Mouse (Mus musculus) frontal cortex, postnatal 25 days (tissue): ENCODE results near the gene Tgfb3.

ENCODE experiments used
- DNase-seq, 2 experiments: peaks; one replicate each; pipeline ENCODE4 v3.0.0; 2022; ENCODE audit warnings: low spot score in 2 of 2

Tgfb3 gene

DNA sequence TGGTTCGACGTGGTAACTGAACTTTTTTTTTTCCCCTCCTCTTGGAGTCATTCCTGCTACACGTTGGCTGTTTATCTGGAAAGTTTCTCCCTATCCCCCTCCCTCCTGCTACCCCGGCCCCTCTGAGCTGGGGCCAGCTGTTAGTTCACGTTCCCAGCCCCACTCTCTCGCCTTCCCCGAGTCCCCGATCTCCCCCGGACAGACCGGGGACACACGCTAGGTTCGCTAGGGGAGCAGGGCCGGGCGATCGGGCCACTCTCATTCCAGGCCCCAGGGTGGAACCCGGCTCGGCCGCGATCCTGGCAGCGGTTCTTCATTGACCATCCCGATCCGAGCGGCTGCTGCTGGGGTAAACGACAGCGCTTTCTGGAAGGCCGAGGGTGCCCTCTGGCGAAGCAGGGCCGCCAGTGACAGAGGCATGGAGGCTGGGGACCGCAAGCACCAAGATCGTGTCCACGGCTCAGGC lies 394 bp upstream of the Tgfb3 start:
- peak; percentile 87 to 89 for DNase-seq

DNA sequence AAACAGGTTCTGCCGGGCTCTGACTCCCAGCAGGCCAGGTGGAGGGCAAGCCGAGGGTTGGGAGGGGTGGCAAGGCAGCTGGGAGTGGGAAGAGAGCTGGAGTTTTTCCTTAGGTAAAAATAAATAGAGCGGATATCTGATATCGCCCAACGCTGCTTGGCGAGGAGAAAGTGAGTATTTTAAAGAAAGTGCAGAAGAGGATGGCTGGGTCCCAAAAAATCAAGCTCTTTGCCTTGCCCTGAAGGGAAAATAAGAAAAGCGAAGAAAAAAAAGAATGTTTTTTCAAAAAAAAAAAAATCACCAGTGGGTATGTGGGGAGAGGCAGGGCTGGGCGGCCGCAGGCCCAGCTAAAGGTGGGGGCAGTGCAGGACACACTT lies 677 bp downstream of the Tgfb3 start:
- DNase-seq, result no peak

DNA sequence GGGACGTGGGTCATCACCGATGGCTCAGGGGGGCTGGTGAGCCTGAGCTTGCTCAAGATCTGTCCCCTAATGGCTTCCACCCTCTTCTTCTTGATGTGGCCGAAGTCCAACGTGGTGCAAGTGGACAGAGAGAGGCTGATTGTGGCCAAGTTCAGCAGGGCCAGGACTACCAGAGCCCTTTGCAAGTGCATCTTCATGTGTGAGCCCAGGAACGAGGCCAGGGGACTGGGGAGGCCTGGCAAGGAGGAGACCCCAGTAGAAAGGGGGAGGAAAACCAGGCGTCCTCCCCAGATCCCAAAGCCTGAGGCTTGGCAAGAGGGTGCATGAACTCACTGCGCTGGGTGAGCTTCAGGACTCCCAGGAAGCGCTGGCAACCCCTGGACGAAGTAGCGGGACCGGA lies 1.1 kb downstream of the Tgfb3 start:
- DNase-seq, result no peak

DNA sequence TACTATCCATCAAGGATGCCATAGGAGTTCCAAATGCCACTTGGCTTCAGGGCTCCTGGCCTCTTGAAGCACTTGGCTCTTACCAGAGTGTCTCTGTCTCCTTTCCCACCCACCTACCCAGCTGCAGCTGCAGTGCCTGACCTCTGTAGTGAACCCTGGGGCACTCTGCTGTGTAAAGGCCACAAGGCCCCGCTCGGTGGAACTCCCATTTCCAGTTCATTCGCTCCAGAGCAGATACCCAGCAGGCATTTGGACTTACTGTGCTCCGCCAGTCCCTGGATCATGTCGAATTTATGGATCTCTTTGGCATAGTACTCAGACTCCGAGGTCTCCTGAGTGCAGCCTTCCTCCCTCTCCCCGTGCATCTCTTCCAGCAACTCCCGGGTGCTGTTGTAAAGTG lies 1.5 kb downstream of the Tgfb3 start:
- DNase-seq, result no peak

DNA sequence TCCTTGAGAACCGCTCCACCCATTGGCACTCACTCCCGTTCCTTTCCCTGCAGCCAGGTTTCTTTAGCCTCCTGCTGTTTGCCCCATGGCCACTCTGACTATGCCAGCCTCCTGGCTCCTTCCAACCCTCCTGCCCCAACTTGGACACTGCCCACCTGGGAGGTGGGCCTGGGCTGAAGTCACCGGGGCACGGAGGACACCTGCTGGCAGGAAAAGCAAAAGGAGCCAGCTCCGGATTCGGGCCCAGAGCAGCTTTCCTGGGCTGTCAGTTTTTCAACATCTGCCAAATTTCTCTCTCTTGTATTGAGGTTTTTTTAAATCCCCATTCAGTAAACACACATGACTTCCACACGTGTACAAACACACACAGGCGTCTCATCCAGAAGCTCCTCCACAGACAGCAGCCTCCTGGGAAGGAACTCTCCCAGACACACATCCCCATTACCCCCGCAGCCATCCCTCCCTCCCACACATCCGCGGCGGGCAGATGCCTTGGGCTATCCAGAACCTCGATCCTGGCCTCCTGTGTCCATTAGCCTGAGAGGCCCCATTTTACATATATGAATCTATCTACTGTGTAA lies 2.4 kb downstream of the Tgfb3 start:
- peak in 1 of 2 experiments; percentile 25 for DNase-seq

DNA sequence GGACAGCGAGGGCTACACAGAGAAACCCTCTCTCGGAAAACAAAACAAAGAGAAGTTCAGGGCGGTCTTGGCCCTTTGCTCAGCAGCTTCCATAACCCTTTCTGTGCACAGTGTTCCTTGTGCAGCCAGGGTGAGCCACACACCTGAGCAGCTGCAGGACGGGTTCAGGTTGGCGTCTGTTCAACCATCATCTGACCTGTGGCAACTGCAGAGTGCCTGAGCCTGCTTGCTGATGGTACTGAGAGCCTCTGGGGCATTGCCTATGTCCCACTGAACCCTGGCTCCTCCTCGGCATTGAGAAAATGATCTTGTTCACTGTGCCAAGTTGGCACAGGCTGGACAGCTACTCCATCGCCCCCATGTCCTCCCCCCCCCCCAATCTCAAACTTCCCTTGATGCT lies 3.5 kb downstream of the Tgfb3 start:
- no peak for DNase-seq

DNA sequence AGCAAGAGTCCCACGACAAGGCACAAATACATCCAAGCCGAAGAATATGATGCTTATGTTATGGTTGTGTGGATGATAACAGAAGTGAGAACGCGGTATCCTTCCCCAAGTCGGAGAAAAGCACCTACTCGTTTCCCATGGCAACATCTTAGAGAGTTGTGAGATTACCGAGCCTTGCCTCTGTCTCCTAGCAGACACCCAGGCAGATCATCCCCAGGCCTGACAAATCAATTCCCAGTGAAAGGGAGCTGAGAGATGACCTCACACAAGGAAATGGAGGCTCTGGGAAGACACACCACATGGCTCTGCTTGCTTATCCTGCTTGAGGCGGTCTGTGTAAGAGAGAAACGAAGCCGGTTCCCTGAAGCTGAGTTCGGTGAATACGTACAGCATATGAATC lies 4.2 kb downstream of the Tgfb3 start:
- no peak for DNase-seq

DNA sequence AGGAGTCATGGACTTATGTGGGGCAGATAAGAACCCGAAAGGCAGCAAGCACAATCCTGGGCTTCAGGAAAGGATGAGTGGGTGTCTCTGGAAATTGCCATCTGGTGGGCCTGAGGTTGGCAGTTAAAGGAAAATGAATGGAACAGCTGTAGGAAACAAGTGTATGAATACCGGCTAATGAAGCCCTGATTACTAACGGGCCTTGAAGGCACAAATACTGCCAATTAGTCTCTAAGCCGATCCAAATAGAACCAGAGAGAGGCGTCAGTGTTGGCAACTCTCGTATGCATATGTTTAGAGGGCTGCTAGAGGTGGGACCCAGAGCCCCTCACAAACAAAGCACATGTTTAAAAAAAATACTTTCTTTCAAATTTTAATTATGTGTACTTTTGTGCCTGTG lies 7.4 kb downstream of the Tgfb3 start:
- DNase-seq, result no peak

DNA sequence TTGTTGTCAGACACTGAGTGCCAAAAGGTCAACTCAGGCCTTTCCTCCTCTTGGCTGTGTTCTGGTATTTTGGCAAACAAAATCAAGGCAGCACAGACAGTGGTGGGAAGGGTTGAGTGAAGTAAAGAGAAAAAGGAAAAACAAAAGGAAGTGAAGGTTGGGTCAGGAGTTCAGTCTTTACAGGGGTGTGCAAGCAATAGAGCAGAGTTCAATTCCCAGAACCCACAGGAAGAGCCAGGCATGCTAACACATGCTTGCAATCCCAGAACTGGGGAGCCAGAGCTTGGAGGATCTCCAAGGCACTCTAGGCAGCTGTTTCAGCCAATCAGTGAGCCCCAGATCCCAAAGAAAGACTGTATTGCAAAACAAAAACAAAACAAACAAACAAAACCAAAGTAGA lies 14.0 kb downstream of the Tgfb3 start:
- no peak for DNase-seq

DNA sequence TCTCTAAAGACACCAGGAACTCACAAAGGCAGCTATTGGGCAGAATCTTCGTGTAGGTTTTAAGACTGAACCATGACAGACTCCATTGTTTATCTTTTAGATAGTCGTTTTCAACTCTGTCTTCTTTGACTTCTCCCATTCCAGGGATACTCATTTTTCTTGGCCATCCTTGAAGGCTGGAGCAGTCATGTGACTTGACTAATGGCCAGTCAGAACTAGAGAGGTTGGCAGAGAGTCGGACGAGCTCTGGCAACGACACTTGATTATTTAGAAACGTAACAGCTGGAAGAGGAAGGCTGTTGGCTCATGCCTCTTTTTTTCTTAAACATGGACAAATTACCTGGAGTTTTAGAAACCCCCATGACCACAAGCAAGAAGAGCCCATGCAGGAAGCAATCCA lies 19.5 kb downstream of the Tgfb3 start:
- no peak for DNase-seq

DNA sequence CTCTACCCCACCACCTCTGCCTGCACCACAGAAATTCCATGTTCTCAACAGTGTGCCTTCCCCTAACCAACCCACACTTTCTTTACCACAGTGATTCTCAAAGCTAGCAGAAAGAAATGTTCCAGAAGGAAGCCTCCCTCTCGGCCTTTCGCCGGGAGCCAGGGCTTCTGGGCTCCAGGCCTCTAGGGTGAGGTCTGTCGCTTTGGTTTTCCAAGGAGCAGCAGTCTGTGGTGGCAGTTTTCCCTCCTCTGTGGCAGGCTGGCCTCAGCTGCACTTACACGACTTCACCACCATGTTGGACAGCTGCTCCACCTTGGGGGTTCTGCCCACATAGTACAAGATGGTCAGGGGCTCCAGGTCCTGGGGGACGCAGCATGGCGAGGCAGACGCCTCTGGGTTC lies 21.3 kb downstream of the Tgfb3 start:
- DNase-seq, result no peak

DNA sequence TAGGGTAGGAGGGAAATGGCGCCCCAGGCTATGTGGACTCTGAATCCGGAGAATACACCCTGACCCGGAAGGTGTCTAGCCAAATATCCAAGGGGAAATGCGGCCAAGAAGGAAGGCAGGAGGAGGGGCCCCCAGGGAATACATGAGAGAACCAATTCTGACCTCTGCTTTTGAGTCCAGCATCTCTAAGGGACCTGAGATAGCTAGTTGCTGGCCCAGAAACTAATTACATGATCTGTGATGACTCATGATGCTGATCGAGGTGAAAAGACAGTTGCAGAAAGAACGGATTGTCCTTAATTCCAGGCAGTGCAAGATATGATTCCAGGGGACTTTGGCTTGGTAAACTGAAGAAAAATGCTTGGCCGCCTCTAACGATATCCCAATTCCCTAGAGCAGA lies 21.9 kb downstream of the Tgfb3 start:
- DNase-seq, result no peak

DNA sequence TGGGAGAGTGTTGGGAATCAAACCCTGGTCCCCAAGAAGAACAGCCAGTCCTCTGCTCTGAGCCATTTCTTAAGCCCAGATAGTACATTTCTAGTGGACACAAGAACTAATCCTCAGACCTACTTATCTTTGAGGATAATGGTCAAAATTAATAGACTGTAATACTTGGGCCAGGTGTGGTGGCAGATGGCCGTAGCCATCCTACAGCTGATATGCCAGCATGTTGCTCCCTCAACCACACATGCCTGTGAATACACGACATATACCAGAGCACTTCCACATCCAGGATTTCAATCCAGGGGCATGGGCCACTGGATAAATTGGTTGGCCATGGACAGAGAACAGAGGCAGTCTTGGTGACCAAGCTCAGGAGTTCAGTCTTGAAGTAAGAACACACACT lies 23.5 kb downstream of the Tgfb3 start:
- DNase-seq, result no peak

DNA sequence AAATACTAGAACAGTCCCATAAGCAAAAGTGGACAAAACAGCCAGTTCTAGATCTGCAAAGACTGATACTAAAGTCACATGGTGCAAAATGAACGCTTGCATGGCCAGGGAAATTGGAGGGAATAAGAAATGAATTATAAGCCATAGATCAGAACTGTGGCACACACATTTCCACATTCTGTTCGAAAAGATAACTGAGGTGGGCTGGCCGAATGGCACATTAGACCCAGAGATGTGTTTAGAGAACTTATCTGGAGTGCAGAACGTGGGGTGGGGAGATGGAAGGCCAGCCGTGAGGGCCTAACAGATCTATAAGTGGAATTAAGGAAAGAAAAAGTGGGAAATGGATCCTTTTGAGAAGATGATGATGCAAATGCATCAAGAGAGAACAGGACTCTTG lies 27.4 kb downstream of the Tgfb3 start:
- no peak for DNase-seq

DNA sequence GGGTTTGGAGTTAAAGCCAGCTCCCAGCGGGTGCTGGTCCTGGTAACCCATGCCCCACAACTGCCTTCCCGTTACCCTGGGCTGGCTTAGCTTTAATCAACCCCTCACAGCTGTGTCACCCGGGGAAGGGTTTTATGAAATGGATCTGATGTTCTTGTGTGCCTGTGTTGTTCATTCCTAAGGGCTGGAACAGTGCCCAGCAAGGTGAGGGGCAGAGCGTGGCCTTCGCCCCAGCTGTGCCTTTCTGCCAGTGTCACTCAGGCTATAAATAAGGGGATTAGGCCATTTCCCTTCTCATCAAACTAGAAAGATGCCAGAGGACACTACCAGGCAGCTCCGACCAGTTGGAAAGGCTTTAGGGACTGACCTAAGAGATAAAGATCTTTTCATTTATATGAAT lies 29.0 kb downstream of the Tgfb3 start:
- DNase-seq, result no peak

DNA sequence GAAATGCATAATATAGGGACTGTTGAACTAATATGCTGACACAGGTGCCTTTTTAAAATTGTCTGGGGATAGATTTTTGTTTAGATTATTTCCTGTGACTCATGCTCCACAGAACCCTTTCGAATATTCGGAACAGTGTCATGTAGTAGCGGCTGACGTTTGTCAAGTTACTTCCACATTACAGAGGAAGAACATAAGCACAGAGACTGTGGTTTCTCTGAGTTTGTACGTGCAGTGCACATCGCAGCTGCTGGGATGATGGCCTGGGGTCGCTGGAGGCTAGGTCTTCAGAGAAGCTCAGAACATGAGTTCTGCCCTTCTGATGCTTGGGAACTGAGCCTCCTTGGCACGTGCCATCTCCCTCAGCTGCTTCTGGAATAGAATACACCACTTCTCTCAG lies 31.5 kb downstream of the Tgfb3 start:
- no peak for DNase-seq

DNA sequence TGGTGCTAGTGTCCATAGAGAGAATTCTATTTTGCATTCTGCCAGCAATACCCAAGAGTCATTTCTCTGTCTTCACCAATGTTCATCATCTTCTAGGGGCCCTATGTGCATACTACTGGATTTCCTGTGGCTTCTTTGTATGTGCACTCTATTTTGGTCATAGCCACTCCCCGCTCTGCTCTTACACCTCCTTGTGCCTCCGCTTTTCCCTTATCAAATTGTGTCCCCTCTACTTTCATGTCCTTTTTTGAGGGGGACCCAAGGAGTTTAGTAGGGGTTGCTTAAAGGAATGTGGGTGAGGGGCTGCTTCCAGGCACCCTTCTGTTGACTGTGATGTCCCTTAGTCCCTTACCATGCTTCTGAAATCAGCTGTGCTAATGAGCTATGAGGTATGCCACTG lies 32.1 kb downstream of the Tgfb3 start:
- DNase-seq, result no peak

DNA sequence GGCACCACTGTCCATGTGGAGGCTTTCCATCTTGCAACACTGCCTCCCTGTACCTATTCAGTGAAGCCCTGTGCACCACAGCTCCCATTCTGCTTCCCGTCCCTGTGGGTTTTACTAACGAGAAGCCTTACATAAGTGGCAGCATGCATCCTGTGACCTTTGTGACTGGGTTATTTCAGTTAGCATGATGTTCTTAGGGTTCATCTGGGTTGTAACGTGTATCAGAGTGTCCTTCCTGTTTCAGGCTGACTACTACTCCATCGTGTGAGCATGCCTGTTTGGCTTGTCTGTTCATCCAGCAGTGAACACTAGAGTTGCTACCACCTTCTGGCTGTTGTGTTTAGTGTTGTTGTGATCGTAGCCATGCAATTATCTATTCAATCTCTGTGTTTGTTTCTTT lies 32.7 kb downstream of the Tgfb3 start:
- no peak for DNase-seq

DNA sequence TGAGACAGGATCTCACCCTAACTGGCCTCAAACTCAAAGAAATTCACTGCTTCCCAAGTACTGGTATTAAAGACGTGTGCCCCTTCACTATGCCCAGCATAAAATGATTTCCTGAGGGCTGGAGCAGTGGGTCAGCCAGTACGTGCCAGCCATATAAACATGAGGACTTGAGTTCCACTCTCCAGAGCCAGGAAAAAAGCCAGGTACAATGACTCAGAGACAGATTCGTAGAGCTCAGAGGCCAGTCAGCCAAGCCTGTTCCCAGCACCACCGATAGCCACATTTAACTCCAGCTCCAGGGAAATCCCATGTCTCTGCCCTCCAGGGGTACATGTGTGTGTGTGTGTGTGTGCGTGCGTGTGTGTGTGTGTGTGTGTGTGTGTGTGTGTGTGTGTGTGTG lies 39.1 kb downstream of the Tgfb3 start:
- DNase-seq, result no peak

DNA sequence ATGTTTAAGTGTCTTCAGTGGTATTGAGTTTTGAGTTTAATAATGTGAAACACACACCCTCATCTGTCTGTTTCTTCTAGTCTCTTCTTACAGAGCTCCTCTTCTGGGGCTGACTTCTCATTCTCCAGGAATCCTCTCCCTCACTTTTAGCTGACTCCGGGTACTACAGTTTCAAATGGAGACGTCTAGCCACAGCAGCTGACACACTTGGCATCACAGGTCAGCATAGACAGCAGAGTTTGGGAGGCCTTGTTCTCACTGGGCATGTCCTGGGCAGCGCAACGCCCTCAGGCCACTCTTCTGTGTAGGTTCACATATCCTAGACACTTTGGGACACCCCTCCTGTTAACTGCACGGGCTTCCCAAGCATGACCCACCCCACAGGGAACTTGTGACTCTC lies 39.8 kb downstream of the Tgfb3 start:
- DNase-seq, result no peak

DNA sequence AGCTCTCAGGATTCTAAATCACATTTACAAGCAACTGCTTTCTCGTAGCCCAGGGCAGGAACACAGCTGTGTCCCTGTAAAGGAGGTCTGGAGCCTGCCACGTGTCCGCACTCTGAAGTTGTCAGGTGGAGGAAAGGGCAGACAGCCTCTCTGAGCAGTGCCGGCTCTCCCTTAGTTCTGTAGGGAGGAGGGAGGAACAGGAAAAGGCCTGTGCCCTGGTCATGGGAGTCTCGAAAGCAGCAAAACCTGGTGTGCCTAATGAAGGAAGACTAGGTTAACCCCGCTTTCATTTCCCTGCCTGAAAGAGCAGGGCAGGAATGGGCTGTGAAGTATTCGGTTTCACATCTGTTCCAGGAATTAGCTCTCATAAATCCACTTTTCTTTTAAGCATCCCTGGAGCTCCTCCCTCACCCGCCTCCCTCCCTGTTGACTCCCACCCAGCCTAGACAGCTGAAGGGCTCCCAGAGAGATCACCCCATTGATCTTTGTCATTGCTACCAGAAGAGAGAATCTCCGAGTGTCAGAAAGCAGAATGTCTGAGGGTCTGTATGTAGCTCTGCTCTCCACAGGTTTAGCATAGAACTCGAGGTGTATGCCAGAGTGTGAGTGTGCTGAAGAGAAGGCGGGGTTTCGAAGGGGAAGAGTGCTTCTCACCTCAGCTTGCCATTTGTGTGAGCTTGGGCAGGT lies 41.5 kb downstream of the Tgfb3 start:
- DNase-seq, result no peak

DNA sequence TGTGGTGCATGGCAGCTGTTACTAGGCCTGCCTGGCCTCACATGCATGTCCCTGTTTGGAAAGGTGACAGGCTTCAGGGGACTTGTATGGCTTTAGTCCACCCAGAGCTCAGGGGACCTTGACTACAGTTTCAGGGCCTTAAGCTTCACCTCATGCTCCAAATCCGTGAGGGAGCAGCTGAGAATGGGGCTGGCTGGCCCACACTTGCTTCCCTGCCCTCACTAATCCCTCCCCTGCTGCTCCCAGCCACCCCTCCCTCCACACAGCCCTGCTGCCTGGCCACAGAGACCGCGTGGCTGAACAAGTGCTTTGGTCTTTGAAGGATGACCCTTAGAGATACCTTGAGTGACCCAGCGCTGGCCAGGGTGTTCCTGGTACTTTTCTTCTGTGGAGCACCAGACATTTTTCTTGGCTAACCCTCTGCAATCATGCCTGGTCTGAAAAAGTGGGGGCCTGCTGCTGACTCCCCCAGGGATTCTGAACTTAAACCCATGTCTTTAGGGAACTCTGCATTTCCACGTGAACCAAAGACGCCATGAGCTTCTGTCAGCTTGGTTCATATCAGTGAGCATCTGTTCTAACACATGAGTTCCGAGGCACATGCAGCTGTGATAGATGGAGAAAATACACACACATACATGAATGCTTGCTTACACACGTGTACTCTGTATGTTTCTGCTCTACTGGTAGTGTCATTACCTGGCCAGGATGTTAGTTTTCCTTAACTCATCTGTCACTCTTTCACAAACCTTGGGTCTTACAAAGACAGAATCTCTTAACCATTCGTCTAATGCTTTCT lies 42.3 kb downstream of the Tgfb3 start:
- DNase-seq, result no peak

DNA sequence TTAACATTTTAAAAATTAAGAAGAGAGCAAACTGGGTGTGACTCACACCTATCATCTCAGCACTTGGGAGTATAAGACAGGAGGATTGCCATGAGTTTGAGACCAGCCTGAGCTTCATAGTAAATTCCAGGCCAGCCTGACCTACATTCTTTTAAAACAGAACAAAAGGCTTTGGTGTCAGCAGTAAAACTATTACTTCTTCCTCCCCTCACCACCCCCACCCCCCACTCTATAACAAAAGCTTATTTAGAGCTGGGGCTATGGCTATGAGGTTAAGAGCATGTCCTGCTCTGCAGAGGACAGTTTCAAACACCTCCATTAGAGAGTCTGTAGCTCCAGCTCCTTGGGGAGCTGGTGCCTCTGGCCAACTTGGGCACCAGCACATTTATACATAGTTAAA lies 43.3 kb downstream of the Tgfb3 start:
- DNase-seq, result no peak
